Mouse (Mus musculus): ENCODE results near the gene Synj2. TPM values are rescaled to one million over a fixed set of nuclear protein-coding genes. Genes with fewer than 3 reads are reported as not detected.

Gene Synj2
- polyA plus RNA-seq, 1 experiment, result 1.6 TPM

DNA sequence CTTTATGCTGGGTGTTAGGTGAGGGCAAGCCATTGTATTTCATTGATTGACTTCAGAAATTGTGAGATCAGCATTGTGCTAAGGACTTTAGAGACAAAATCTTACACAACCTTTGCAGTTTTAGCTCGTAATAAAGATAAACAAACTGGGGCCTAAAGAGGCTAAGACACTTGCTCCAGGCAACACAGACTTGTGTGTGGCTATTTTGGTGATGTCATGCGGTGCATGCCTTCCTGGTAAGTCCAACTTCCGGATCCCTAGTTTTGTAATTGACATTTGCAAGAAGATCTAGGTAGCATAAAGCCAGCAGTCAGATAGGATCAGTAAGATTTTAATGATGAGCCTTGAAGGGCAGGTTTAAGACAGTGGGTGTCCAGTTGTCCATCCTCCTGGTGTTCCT, 1.1 kb downstream of the Synj2 start:
- 86% methylated on average over 3 of the region's 3 CpGs for WGBS
- Histone ChIP-seq H3K4me3 (ENCODE audit: extremely low read depth, insufficient read depth, insufficient read length) (no peak overlapping the region), H3K36me3 (ENCODE audit: control insufficient read depth, insufficient read depth, low read length) (no peaks in the 10 kb centered on the region), H3K27me3 (ENCODE audit: control insufficient read depth, insufficient read depth, low read length) (no peaks in the 10 kb centered on the region; the same call in 1 of the 2 replicates), H3K27ac (ENCODE audit: insufficient read depth, low read length) (no peak overlapping the region), H3K4me1 (ENCODE audit: control insufficient read depth, insufficient read depth, insufficient read length) (peaks cover 3% of the 10 kb centered on the region)
- DNase-seq (ENCODE audit: low read depth in 1 of 2, low spot score in 2 of 2), result no peak
- no peak for TF ChIP-seq CTCF (IDR thresholded peaks at IDR 0.05; ENCODE audit: extremely low read depth, insufficient read depth, insufficient read length, insufficient replicate concordance)
- no peak for TF ChIP-seq POLR2A (IDR thresholded peaks at IDR 0.05; ENCODE audit: low read depth, low read length)

DNA sequence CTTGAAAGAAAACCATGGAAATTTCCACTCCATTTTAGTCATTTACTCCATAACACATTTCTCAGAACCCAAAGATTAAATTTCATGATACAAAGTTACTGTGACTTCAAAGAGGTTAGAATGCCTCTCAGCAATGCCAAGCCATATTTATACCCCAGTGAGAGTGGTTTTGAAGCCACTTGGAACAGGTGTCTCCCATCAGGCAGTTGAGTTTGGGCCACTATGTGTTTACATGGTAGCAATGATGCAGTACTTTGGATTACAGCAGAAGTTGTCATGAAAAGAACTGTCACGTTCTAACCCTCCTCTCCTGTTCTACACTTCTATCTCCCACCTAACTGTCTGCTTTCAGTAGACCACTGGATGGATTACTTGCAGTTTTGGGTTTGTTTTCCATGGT, 2.0 kb downstream of the Synj2 start:
- Histone ChIP-seq H3K36me3 (ENCODE audit: control insufficient read depth, insufficient read depth, low read length) (no peaks in the 10 kb centered on the region), H3K27ac (ENCODE audit: insufficient read depth, low read length) (no peak overlapping the region), H3K4me1 (ENCODE audit: control insufficient read depth, insufficient read depth, insufficient read length) (peaks cover 3% of the 10 kb centered on the region), H3K4me3 (ENCODE audit: extremely low read depth, insufficient read depth, insufficient read length) (no peak overlapping the region), H3K27me3 (ENCODE audit: control insufficient read depth, insufficient read depth, low read length) (no peaks in the 10 kb centered on the region; the same call in 1 of the 2 replicates)
- no peak for TF ChIP-seq POLR2A (IDR thresholded peaks at IDR 0.05; ENCODE audit: low read depth, low read length)
- no peak for TF ChIP-seq CTCF (IDR thresholded peaks at IDR 0.05; ENCODE audit: extremely low read depth, insufficient read depth, insufficient read length, insufficient replicate concordance)
- DNase-seq (ENCODE audit: low read depth in 1 of 2, low spot score in 2 of 2), result no peak
- 84% methylated on average over 1 of the region's 1 CpGs for WGBS

DNA sequence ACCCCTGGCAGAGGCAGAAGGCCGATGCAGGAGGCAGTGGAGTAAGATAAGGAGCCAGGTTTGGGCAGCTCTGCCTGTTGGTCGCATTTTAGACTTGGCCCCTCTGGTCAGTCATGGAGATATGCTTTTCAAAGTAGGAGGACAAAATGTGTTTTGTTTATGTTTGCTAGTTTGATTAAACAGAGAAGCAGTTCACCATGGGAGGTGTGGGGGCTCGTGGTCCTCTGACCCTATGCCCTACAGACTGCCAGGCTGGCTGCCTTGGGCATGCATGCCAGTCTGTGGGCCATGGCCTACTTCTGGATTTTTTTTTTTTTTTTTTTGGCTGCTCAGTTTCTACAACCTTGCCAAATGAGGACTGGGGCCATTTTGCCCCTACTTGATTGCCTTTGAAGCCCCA, 6.0 kb downstream of the Synj2 start:
- Histone ChIP-seq H3K27me3 (ENCODE audit: control insufficient read depth, insufficient read depth, low read length) (no peaks in the 10 kb centered on the region), H3K4me1 (ENCODE audit: control insufficient read depth, insufficient read depth, insufficient read length) (no peaks in the 10 kb centered on the region; the same call in 1 of the 2 replicates), H3K36me3 (ENCODE audit: control insufficient read depth, insufficient read depth, low read length) (no peaks in the 10 kb centered on the region), H3K27ac (ENCODE audit: insufficient read depth, low read length) (no peak overlapping the region), H3K4me3 (ENCODE audit: extremely low read depth, insufficient read depth, insufficient read length) (no peak overlapping the region)
- TF ChIP-seq POLR2A (IDR thresholded peaks at IDR 0.05; ENCODE audit: low read depth, low read length) (no peak), CTCF (IDR thresholded peaks at IDR 0.05; ENCODE audit: extremely low read depth, insufficient read depth, insufficient read length, insufficient replicate concordance) (no peak)
- no peak for DNase-seq (ENCODE audit: low read depth in 1 of 2, low spot score in 2 of 2)
- WGBS, result 88% methylated on average over 3 of the region's 3 CpGs

DNA sequence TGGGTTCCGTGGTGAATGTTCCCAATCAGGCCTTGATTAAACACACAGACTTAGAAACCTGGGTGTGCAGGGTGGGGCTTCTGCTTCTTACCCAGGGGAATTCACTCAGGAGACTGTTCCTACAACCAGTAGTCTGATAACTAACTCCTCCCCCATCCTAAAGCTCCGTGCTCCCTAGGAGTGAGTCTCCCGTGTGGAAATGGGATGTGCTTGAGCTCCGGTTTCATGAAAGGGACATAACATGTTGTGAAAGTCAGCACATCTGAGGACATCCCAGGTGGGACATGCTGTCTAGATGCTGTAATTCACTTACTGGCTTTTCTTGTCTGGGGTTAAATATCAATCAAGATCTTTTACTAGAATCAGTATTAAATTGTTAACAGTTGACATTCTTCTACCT, 11.4 kb downstream of the Synj2 start:
- Histone ChIP-seq H3K36me3 (ENCODE audit: control insufficient read depth, insufficient read depth, low read length) (no peaks in the 10 kb centered on the region), H3K27me3 (ENCODE audit: control insufficient read depth, insufficient read depth, low read length) (no peaks in the 10 kb centered on the region), H3K27ac (ENCODE audit: insufficient read depth, low read length) (no peak overlapping the region), H3K4me1 (ENCODE audit: control insufficient read depth, insufficient read depth, insufficient read length) (no peaks in the 10 kb centered on the region; the same call in 1 of the 2 replicates), H3K4me3 (ENCODE audit: extremely low read depth, insufficient read depth, insufficient read length) (no peak overlapping the region)
- no peak for DNase-seq (ENCODE audit: low read depth in 1 of 2, low spot score in 2 of 2)
- TF ChIP-seq POLR2A (IDR thresholded peaks at IDR 0.05; ENCODE audit: low read depth, low read length), result no peak
- TF ChIP-seq CTCF (IDR thresholded peaks at IDR 0.05; ENCODE audit: extremely low read depth, insufficient read depth, insufficient read length, insufficient replicate concordance), result no peak
- 92% methylated on average over 4 of the region's 4 CpGs for WGBS

DNA sequence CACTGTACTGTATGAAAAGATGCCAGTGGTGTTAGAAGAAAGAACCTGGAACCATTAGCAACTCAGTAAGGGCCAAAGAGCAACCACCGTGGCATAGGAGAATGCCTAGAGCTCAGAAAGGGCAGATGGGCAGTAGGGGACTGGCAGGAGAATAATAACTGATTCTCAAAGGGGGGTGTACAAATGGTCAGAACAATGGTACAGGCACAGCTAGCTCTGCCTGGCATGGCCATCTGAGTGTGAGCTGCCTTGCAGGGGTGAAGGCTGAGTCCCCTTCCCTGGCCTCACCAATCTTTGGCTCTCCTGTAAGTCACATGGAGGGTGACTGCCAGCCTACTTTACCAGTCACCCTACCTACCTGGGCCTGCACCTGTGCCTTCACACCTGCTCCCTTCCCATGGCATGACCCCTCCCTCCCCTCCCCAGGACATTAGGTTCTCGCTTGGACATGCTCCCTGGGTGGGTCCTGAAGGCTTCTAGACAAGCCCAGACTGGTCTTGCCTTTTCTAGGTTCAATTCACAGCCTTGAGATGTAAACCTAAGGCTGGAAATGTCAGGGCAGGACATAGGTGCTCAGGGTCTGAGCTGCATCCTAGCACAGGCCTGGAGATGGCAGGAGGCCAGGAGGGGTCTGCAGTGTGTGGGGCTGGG, 15.4 kb downstream of the Synj2 start:
- 90% methylated on average over 2 of the region's 2 CpGs for WGBS
- H3K4me1 ChIP-seq (ENCODE audit: control insufficient read depth, insufficient read depth, insufficient read length), result no peaks in the 10 kb centered on the region
- H3K4me3 ChIP-seq (ENCODE audit: extremely low read depth, insufficient read depth, insufficient read length), result no peak overlapping the region
- TF ChIP-seq POLR2A (IDR thresholded peaks at IDR 0.05; ENCODE audit: low read depth, low read length), result no peak
- no peak for TF ChIP-seq CTCF (IDR thresholded peaks at IDR 0.05; ENCODE audit: extremely low read depth, insufficient read depth, insufficient read length, insufficient replicate concordance)
- no peaks in the 10 kb centered on the region for H3K27me3 ChIP-seq (ENCODE audit: control insufficient read depth, insufficient read depth, low read length)
- no peaks in the 10 kb centered on the region for H3K36me3 ChIP-seq (ENCODE audit: control insufficient read depth, insufficient read depth, low read length)
- H3K27ac ChIP-seq (ENCODE audit: insufficient read depth, low read length), result no peak overlapping the region
- DNase-seq (ENCODE audit: low read depth in 1 of 2, low spot score in 2 of 2), result no peak

DNA sequence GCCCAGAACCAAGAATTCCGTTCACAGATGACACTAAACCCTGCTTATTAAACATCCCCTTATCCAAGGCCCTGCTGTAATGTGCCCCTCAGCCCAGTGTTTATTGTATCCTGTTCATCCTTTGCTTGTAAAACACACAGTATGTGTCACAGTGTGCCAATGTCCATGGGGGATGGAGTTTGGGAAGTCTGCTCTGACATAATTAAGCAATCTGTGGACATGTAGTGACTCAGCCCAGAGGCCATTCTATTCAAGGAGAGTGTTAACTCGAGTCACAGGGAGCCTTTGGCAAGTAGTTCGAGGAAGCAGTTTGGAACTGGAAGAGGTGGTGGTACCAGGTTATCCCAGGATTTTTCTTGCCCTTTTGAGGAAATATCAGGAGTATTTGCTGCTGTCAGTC, 16.0 kb downstream of the Synj2 start:
- Histone ChIP-seq H3K36me3 (ENCODE audit: control insufficient read depth, insufficient read depth, low read length) (no peaks in the 10 kb centered on the region), H3K4me1 (ENCODE audit: control insufficient read depth, insufficient read depth, insufficient read length) (no peaks in the 10 kb centered on the region), H3K4me3 (ENCODE audit: extremely low read depth, insufficient read depth, insufficient read length) (no peak overlapping the region), H3K27ac (ENCODE audit: insufficient read depth, low read length) (no peak overlapping the region), H3K27me3 (ENCODE audit: control insufficient read depth, insufficient read depth, low read length) (no peaks in the 10 kb centered on the region)
- TF ChIP-seq CTCF (IDR thresholded peaks at IDR 0.05; ENCODE audit: extremely low read depth, insufficient read depth, insufficient read length, insufficient replicate concordance), result no peak
- no peak for TF ChIP-seq POLR2A (IDR thresholded peaks at IDR 0.05; ENCODE audit: low read depth, low read length)
- WGBS, result 71% methylated on average over 3 of the region's 3 CpGs
- DNase-seq (ENCODE audit: low read depth in 1 of 2, low spot score in 2 of 2), result no peak

DNA sequence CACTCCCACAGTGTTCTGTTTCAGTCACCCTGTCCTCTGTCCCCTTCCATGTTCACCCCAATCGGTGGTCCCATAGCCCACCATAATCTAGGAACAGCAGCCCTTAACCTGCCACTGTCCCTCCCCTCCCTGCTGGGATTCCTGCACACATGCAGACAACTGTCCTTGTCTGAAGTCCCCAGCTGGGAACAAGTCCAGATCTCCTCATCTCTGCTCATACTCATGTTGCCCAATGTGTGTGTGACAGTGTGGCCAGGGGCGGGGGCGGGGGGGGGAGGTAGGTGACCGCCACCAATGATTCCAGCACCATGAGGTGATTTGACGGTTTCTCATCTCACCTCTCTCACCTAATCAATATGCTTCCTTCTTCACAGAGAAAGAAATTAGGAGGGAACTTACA, 17.1 kb downstream of the Synj2 start:
- DNase-seq (ENCODE audit: low read depth in 1 of 2, low spot score in 2 of 2), result no peak
- H3K4me1 ChIP-seq (ENCODE audit: control insufficient read depth, insufficient read depth, insufficient read length), result no peaks in the 10 kb centered on the region
- H3K27me3 ChIP-seq (ENCODE audit: control insufficient read depth, insufficient read depth, low read length), result no peaks in the 10 kb centered on the region
- H3K27ac ChIP-seq (ENCODE audit: insufficient read depth, low read length), result no peak overlapping the region
- TF ChIP-seq POLR2A (IDR thresholded peaks at IDR 0.05; ENCODE audit: low read depth, low read length), result no peak
- no peak for TF ChIP-seq CTCF (IDR thresholded peaks at IDR 0.05; ENCODE audit: extremely low read depth, insufficient read depth, insufficient read length, insufficient replicate concordance)
- WGBS, result 85% methylated on average over 5 of the region's 5 CpGs
- H3K4me3 ChIP-seq (ENCODE audit: extremely low read depth, insufficient read depth, insufficient read length), result no peak overlapping the region
- H3K36me3 ChIP-seq (ENCODE audit: control insufficient read depth, insufficient read depth, low read length), result no peaks in the 10 kb centered on the region
